Mouse (Mus musculus) 3T3-L1 (cell line): ENCODE data around the gene Kmt2e.
A peak's percentile ranks its signal among the peaks of the same experiment; 100 is the strongest.

Experiments used
- DNase-seq: peaks from one replicate; pipeline ENCODE4 v3.0.0-alpha.2; 2015; ENCODE audit warnings: low read depth, low spot score

Gene Kmt2e

DNA sequence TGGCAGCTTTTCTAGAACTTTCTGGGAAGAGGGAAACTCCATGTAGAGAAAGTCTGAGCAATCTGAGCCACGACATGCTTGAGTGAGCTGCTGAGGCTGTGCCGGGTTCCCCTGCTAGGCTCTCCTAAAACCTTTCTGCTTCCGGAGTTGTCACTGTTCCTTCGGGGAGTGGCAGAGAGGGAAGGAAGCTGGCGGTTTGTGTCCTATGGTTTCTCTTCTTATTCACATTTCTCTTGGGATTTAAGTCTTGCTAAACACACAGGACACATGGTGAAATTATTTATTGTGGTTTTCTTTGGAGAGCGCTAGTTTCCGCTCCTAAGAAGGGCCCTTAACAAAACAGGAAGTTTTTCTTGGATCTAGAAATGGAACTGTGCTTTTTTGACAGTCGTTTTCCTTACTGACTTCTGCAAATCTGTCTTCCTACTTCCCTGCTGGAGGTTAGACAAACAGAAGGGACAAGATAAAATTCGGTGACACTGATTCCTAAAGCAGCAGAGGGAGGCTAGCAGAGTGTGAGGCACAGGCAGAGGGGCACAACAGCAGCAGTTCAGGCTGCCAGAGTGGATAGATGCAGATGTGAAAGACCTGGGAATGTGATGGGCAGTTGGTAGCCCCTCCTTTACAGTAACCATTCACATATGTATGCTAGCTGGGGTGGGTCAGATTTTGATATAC, 24.1 kb upstream of the Kmt2e start:
- DNase-seq, result peak; percentile 85

DNA sequence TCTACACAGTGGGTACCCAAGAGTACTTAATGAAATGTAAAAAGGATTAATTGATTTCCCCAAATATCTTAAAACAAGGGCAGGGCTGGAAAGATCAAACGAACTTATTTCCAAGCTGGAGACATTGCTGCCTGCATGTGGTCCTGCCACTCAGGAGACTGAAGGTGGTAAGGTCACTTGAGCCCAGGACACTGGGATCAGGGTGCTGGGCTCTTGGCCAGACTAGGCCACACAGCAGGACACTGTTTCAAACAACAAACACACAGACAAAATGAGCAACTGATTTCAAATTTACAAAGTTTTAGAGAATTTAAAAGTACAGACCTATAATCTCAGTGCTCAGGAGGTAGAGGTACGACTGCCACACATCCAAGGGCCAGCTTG, 23.5 kb upstream of the Kmt2e start:
- DNase-seq, result no peak

DNA sequence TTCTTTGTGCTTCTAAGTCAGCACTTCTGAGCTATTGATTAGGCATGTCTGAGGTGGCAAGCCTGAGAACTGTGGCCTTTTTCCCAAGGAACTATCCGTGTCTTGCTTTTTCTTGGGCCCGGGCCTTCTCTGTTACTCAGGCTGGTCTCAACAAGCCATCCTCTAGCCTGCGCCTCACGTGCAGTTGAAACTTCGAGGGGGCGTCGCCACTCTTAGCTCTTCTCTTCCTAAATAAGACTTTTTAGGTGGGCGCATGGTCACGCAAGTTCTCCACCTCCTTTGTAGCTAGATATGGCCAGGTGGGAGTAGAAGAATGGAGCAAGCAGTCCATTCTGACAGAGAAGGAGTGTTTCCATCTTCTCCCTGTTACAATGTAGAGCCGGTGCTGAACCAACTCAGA, 22.6 kb upstream of the Kmt2e start:
- no peak for DNase-seq

DNA sequence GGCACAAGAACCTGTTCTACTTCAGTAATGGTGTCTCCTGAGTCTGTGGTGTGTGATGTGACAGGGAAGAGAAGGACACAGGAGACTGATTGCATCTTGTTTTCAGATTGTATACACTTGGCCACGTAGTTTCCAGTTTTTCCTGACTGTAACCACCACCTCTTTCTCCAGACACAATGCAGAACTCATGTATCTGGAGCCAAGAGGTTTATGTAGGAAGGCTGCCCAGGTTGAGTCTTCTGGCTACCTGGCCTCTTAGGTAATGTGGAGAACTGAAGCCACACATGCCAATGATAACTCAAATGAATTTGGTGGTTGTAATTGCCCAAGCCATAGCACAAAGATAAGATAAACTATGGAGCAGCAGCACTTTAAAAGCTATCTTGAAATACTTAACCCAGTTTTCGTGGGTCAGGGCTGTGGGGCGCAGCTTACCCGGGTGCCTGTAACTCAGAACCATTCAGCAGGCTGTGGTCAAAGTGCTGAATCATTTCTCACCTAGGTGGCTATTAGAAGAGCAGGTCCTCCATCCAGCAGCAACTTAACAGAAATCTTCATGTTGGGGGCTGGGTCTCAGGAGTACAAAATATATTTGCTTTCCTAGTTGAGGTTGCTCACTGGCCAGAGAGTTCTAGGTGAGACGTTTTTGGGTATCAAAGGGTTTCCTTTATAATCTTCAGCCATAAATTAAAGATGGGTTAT, 21.8 kb upstream of the Kmt2e start:
- no peak for DNase-seq

DNA sequence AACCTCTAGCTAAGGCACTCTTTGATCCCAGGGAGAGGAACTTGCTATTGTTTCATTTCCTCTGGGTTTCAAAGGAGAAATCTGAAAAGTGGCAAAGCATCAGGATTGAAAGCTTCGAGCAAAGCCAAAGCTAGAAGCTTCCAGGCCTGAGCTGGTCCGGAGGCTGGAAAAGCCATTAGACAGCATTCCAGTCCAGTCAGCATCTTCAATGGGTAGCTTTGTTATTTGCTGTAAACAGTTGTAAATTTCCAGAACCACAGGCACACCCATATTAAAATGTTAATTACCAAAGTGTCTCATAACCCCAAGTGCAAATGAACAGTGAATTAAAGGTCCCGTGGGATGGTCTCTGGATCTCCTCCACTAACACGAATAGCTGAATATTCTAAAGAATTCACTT, 21.2 kb upstream of the Kmt2e start:
- DNase-seq, result no peak

DNA sequence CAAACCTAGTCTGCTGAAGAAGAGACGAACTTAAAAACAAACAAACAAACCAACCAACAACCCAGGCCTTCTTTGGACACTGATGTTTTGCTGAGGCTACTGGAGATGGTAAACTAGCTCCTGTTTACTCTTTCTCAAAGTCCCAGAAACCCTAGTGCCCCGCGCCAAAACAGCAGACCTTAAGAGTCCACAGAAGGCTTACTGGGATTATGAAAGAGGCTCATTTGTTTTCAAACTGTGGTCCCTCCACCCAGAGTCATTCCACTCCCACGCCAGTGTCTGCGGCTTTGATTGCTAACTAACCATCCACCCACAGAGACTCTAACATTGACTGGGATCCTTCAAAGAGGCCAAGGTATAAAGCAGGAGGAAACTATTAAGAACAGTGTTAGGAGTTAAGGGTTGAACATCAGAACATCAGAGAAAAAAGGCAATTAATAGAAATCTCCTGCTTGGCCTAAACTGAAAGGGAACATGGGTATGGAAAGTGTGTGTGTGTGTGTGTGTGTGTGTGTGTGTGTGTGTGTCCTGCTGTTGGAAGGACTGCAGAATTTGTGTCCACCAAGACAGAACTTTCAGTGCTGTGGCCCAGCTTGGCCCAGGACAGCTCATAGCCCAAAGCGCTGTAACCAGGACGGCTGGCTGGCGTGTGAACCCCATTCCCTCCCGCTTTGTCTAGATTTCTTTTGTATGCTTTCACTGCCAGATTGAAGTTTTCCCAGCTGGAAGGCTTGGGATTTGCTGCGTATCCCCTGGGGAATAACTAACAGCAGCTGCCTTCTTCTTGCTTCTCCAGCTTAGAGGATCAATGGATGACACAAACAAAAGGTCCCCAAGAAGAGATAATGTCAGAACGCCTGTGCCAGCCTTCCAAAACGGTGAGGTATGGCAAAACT, 20.4 kb upstream of the Kmt2e start:
- no peak for DNase-seq

DNA sequence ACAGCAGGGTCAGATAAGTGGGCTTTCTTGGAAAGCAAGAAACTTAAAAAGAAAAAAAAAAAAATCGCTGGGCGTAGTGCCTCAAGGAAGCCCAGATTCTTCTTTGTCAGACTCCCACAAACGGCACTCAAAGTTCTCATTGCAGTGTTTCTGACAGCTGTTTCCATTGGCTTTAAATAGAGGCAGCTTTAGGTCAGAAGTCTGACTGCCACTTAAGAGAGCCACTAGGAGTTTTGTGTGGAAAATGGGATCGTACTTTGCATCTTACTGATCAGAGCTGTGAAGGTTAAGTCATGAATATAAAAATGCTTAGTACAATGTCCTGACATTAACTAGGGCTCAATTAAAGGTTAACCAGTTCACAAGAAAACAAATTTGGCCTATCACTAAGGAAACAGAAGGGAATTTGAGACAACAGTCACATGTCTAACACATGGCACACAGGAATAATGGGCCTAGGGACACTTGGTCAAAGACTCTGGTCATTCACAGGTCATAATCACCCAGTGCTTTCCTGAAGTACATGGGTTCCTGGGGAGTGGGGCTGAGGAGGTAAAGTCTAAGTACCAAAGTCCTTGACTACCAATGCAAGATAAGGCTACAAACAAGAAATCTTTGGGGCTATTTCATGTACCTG, 19.6 kb upstream of the Kmt2e start:
- DNase-seq, result no peak

DNA sequence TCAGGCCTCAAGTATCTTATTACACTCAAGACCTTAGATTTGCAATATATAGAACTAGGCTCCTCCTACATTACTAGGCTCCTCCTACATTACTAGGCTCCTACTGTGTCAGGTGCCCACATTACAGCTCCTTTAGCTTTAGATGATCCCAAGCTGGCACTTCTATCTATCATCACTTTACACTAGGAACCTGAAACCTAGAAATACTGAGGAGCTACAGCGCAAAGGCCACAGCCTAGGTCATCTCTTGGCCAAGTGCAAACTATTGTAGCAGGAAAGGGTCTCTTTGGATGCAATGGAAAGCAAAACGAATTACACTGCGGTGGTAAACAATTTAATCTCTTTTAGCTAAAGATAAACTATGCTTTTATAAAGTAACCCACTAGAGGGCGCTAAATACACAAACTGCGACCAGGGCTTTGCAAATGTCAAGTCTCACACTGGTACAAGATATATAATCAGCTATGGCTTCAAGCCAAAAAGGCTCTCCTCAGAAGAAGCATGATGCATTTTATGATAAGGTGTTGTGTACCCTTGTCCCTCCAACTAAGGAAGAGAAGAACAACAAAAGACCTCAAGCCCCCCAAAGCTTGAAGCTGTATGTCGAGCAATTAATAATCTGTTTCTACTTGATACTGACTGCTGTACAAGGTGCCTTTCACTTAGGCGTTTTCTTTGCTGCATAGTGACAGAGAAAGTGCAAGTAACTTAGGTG, 18.5 kb upstream of the Kmt2e start:
- DNase-seq, result peak; percentile 86

DNA sequence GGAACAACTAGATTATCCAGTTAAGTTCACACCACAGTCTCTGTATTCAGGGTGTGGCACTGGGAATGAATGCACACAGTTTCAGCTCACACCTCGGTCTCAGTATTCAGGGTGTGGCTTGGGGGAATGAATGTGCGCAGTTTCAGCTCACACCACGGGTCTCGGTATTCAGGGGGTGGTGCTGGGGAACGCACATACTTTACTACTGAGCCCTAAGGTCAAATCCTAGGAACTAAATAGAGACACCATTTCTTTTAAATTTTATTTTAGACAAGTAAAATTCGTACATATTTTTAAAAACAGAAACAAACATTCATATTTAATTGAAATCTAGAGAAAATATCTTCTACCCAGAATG, 18.0 kb upstream of the Kmt2e start:
- DNase-seq, result no peak

DNA sequence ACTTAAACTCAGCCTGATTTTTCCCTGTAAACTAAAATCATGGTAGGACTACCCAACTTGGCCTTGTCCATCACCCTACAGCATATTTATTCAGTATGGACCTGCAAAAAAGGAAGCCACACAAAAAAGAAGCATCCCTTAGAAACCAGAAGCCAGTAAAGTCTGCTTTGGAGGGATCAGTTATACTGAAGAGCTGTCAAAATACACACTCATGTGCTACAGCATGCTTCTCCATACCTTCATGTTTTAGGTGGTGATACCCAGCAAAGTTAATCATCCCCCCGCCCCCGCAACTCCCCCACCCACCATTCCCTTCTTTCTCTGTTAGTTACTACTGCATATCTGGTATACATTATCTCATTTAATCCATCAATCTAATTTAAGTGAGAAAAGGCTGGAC, 16.5 kb upstream of the Kmt2e start:
- no peak for DNase-seq

DNA sequence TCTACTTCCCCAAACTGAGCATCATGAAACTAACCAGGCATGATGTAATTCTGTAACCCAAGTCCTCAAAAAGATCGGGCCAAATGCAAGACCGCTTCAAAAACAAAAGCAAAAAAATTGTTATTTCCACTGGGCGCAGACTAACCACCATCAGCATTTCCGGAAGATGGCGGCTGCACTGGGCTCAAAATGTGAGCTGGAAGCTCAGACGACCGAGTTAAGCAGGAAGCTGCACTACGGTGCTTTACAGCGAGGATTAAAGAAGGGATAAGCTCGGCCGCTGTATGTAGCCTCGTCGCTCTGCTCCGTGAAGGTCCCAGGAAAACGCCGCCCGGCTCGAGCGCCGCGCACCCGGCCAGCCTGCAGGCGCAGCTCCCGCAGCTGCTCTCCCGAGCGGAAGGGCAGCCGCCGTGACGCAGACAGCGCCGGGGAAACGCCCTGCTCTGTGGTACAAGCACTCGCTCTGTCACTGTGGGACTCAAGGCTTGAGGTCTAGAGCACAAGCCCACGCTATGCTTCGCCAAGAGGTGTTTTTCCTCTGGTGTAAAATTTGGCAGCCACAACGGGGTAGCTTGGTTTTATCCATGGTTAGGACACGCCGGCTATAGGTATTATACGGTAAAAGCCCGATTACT, 16.0 kb upstream of the Kmt2e start:
- peak; percentile 82 for DNase-seq

DNA sequence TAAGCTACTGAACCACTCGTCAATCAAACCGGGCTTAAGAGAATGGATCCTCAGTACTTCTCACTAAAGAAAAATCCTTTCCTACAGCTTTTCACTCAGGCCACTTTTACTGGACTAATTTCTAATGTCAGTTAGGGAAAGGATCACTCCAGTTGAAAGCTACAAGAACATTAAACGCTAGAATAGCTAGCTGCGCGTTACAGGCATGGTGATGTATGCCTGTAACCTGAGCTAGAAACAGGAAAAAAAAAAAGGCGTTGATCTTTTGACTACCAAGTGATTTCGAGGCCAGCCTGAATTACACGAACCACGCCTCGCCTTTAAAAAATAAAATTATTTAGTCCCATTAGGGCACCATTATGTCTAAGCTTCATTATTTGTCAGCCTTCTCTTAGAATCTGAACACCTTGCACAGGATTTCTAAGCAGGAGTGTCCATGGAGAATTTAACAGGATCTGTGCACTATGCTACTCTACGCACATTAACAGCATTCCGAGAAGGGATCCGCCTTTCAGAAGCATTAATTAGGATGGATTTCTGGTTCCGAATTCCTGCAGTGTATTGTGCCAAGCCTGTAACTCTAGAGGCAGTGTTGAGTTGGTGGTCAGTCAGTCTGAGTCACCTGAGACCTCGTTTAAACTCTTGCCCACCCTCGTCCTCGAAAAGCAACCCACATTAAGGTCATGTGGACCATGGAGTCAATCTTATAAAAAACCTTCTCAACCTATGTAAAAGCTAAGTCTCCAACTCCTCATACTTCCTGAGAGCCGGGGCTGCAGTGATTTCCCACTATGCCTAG, 15.2 kb upstream of the Kmt2e start:
- DNase-seq, result peak; percentile 72

DNA sequence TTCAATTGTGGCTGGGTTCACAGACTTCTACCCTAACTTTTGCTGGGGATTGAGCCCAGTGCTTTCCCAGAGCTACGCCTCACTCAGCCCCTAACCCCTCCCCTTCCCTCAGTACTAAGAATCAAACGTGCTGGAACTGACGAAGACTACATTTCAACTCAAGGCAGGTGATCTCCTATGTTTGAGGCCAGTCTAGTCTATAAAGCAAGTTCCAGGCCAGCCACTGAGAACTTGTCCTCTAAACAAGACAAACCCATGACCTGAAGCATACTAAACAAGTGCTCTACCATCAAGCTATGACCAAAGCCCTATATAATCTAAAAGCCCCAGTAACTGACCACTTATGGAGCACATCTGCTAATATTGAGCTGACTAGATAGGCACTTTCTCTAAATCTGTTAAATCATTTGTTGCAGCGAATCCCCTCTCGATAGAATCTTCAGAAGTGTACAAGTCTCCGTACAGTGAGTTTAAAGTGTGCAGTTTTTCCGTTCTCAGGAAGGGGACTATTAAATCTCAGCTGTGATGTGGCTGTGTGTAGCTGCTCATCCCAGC, 14.5 kb upstream of the Kmt2e start:
- DNase-seq, result no peak

DNA sequence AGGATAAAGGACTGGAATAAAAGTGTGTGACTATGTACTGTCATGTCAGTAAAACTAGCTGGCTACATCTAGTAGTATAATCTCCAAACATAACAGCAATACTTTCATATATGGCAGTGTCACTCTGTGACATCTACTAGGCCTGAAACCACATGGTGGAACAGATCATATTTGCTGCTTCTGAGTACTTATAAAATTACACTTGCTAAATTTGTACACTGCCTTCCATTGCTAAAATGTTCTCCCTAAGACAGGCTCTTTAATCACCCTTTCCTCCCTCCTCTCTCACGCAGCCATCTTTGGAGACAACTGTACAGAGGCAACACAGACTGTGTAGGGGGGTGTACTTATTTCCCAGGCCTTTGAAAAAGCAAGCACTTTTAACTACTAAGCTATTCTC, 13.8 kb upstream of the Kmt2e start:
- DNase-seq, result no peak

DNA sequence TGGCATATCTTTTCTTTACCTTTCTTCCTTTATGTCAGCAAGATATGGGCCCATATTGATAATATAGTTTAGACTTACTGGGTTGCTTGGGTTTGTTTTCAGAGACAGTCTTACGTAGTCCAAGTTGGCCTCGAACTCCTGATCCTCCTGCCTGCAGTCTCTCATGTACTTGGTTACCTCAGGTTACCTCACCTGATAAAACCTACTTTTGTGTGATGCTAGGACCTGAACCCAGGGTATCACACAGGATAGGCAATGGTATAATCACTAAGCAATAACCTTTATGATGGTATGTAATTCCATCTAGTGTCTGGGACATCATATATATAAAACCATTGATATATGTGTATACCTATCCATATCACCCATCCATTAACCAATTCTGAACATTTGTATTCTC, 12.8 kb upstream of the Kmt2e start:
- DNase-seq, result no peak

DNA sequence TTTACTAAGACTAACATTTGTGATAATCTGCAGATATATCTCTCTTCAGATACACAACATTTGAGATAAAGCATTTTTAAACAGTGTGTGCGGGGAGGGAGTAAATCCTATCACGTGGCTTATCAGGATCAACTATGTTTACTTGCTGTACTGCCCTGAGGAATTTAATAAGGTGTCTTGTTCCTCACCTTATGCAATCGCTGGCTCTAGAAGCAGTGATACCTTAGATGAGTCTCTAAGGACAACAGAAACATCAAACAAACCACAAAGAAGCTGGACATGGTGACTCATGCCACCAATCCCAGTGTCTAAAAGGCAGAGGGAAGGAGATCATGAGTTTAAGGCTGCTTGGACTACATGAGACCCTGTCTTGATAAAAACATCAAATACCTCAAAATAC, 11.2 kb upstream of the Kmt2e start:
- DNase-seq, result peak; percentile 58

DNA sequence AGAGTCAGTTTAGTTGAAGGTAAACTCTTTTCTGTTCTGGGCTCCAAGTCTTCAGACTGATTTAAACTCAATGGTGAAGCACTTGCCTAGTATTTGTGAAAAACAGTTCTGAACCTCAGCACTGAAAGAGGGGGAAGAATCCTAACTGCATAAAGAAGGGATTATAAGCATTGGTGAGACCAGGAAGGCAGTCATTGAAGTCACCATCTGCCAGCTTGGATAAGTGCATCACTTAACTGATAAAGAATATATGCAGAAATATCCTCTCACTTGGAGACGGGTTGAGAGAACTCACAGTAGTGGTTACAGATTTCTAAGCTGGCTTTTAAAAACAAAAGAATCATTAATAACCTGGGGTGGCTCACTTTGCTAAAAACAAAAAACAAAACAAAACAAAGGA, 6.7 kb upstream of the Kmt2e start:
- no peak for DNase-seq

DNA sequence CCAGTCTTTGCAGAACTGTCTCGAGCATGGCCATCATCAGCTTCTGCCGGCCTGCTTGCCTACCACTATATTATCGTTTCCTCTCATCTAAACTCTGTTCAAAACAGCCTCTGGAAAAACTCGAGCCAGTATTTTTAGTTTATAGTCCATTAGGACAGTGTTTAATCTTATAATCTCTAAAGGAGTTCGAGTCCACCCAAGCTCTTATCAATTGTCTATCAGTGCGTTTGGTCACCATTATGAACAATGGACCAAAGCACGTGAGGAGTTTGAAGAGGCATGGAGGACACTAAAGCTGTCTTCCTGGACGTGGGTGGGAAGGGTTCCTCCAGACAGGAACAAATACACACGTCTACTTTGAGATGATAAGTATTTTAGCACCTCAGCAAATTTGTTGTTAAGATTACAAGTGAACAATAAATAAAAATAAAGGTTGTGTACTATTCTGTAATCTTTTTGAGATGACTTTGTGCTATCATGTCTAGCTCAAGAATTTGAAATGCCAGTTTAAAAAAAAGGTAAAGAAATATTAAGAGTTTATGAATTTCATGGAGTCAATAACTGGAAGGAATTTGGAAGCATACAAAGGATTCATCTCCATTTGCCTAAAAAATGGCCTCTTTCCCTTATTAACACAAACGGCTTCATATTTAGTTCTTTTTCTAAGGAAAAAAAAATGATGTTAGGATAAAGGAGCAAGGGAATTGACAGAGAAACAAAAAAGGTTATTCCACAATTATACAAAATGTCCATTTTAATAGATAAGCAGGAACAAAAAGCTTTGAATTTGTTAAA, 3.0 kb upstream of the Kmt2e start:
- DNase-seq, result no peak
